Mouse (Mus musculus): ENCODE data around the gene Hcst.

Hcst gene

DNA sequence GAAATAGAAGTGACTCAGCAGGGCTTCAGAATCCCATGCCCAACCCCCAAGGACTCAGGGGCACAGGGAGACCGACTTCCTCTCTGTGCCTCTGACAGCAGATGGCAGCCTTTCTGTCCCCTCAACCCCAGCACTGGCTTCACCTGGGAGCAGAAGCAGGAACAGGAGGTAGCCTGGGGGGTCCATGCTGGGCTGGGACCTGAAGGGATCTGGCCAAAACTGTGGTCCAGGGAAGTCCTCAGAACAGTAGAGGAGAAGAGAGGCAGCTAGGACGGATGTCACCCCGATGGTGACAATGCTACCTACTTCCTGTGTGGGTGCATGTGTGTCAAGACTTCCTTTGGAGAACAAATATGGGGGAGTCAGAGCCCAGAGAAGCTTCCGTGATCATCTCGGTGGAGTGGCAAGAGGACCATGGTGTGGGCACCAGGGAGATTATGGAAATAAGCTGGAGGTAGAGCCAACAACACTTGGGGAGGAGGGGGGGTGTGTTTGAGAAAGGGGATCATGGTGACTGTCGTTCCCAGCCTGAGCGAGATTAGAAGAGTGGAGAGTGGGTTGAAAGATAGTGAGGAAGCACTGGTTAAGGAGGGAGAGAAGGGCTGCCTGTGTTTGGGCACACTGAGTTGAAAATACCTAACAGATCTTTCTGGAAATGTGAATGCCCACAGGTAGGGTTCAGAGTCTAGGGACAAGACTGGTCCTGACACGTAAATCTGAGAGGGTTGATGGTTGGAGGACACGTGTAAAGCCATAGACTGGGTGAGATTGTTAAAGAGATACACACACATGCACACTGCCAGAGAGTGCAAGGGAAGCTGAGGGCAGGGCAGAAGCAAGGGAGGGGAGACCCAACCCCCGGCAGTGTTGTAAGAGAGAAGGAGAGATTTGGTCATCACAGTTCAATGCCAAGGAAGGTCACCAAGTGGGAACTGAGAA lies at the start of gene Hcst:
Hcst (minus strand) TSS at position 294 of the 939 bp plus-strand sequence.
- peak; percentile 71 for DNase-seq (ENCODE audit: low spot score)

DNA sequence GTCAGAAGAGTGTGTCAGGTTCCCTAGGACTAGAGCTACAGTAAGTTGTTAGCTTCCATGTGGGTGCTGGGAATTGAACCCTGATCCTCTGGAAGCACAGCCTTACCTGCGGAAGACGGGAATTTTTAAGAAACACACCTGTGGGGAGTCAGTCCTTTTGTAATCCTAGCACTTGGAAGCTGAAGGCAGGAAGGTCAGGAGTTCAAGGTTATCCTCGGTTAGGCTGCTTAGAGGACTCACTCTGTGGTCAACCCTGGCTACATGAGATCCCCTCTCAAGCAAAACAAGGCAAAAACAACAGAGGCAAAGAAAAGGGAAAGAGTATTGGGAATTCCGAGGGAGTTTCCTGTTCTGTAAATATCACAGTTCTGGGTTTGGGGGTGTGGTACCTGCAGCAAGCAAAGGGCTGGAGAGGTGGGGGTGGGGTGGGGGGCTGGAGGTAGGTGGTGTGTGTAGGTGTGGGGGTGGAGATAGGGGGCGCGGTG lies 45.2 kb upstream of the Hcst start:
- DNase-seq (ENCODE audit: low spot score): no peak

DNA sequence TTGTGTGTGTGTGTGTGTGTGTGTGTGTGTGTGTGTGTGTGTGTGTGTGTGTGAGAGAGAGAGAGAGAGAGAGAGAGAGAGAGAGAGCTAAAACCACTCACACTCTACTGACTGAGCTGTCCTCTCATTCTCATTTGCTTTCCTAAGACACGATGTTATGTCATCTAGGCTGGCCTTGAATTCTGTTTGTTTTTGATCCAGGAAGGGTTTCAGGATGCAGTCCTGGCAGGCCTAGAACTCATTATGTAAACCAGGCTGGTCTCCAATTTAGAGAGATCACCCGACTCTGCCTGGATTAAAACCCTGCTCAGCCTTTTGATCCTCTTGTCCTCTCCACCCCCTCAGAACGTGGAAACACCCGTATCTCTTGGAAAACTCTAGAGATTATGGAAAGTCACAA lies 44.3 kb upstream of the Hcst start:
- no peak for DNase-seq (ENCODE audit: low spot score)

DNA sequence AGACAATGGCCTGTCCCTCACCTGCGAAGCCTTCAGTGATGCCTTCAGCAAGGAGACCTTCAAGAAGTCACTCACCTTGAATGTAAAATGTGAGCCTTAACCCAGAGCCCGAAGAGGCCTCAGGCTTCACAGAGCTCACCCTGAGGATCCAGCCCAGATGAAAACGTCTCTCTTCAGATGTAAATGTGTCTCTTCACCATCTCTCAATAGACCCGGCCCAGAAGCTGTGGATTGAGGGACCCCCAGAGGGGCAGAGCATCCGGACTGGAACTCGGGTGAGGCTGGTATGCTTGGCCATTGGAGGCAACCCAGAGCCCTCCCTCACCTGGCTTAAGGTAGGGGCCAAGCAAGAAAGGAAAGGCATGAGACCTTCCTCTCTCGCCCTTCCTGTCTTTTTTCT lies 43.9 kb upstream of the Hcst start:
- no peak for DNase-seq (ENCODE audit: low spot score)

DNA sequence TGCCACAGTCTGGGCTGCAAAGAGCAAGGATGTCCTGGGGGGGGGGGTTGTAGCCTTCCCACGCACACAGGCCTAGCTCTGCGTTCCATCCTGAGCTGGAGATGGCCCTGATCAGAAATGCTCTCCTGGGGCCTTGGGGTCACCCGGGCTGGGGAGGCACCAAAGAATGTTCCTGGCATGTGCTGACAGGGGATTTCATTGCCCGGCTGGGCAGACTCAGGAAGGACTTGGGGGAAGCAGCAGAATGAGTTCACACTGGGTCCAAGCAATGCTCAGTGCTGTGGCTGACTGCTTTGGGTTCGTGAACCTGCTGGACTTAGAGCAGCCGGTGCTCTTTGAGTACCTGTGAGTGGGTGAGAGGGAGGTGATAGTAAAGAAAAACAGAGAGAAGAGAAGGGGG lies 39.8 kb upstream of the Hcst start:
- no peak for DNase-seq (ENCODE audit: low spot score)

DNA sequence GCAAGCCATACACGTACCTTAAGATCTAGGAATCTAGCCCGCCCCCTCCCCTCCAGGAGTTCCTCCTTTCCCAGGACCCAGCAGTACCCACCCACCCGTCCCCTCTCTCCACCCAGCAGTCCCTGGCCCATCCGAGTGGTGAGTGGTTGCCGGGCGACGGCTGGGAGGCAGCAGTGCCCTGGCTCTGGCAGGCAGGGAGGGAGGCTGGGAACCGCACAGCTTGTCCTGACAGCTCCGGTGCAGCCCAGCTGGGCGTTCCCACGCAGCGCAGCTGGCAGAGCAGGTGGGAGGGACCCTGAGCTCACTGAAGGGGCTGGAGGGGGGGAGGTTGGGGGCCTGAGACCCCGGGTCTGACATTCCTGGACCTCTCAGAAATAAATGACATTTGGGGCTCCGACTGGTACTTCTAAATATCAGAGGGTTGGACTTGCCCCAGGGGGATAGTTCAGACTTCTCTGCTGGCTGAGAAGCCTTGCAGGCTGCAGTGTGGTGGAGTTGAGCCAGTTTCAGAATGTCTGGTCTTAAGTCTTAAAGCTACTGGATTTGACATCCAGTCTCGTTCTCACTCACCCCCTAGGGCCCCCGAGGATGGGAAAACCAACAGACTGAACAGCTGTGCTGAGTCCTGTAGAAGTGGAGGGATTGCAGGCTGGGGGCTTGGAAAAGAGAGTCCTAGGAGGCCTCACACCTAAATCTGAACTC lies 38.1 kb upstream of the Hcst start, which contains the start of the genes Kirrel2 and Nphs1:
Kirrel2 (minus strand) TSS at position 62 of the 702 bp plus-strand sequence.
Nphs1 (plus strand) TSS at position 687 of the 702 bp plus-strand sequence.
- DNase-seq (ENCODE audit: low spot score): no peak

DNA sequence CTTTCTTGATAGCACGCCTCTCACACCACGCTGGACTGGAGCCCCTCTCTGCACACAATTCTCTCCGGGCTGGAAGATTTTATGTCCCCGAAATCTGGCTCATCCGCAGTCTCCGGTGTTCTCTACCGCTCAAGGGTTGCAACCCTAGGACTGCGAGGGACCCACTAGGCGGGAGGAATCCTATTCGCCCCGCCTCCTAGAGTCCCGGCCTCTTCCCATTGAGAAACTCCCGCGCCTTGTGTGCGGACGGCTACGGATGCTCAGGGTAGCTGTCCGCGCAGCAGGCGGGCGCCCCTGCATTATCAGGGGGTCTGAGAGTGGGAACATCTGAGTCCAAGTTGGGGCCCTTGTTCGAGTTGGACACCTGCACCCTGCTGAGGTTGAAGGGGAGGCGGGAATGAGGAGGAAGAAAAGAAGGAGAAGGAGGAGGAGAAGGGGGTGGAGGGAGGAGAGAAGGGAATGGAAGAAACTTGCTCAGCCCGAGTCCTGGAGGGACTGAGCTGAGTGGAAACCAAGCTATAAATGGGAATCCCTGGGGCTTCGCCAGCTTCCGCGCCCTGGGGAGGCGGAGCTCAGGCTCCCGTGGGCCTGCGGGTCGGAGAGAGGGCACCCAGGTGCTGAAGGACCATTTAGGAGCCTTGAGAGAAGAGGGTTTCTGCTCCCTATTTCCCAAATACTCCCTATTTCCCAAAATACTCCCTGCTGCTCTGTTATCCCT lies 37.4 kb upstream of the Hcst start:
- no peak for DNase-seq (ENCODE audit: low spot score)

DNA sequence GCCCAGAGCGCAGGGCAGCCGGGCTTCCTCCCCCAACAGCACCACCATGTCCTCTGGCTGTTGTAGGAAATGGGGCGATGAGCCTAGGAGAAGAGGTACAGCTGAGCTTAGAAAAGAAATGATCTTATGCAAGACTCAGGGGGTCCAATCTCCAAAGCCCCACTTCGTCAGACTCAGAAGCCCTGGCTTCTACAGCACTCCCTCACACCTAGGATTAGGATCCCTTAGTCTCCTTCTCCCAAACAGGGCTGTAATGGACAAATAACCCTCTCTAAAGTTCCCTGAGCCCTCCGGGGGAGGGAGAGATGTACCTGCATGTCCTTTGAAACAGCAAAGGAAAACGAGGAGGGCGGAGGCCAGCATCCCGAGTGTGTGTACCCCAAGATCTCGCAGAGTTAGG lies 36.8 kb upstream of the Hcst start:
- no peak for DNase-seq (ENCODE audit: low spot score)

DNA sequence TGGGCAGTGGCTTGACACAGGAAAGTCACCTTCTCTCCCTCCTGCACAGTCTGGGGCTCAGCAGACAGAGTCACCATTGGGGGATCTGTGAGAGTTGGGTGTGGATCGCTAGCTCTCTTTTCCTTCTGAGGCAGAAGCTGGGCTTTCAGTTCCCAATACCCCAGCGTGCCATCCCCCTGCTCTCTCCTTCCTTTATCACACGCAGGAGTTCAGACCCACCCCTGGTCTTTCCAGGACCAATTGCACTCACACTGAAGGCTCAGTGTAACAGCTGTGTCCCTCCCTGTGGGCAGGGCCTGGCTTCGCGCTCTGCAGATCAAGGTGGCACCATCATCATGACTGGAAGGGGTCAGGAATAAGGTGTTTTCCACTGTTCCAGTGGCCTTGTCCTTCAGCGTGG lies 34.6 kb upstream of the Hcst start:
- DNase-seq (ENCODE audit: low spot score): no peak

DNA sequence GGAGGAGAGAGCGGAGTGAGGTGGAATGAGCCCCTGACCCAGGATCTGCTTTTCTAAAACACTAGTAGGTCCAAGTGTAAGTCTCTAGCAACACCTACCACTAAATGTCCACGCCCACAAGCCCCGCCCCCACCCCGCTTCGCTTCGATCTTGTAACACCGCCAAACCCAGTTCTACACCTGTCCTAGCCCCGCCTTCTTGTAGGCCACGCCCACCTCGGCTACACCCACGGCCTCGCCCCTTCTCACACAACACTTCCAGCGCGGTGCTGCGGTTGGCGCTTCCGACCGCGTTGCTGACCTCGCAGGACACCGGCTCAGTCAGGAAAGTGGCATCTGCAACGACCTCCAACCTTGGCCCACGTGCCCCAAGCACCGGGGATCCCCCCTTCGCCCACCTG lies 34.1 kb upstream of the Hcst start:
- DNase-seq (ENCODE audit: low spot score): peak; percentile 46

DNA sequence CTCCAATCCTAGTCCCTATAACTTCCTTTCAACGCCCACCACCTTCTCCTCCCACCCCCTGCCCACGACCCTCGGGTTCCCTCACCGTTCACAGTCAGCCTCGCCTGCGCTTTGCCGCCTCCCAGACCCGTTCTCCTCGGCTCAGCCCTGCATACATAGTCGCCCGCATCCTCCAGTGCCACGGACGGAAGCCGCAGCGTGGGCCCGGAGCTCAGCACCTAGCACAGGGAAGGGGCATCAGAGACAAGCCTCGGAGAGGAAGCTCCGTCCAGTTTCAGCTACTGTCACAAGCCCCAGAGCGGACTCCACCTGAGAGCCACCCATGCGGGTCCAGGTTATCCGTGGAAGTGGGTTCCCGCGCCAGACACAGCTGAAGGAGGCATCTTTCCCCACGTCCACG lies 33.7 kb upstream of the Hcst start:
- no peak for DNase-seq (ENCODE audit: low spot score)

DNA sequence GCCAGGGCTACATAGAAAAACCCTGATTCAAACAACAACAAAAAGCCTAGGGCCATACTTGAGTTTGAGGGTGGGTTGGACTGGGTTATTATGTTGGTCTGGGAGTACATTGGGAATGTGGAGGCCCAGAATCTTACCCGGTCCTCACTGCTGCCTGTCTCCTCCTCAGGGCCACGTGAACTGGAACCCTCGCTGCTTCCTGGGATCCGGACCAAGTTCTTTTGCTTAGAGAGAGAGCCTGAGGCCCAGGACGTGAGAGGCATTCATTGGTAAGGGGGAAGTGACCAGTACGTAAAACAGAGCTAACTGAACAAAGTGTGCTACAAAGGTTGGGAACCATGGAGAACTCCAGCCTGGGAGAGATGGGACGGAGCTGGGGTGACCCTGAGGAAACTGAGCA lies 30.6 kb upstream of the Hcst start:
- no peak for DNase-seq (ENCODE audit: low spot score)

DNA sequence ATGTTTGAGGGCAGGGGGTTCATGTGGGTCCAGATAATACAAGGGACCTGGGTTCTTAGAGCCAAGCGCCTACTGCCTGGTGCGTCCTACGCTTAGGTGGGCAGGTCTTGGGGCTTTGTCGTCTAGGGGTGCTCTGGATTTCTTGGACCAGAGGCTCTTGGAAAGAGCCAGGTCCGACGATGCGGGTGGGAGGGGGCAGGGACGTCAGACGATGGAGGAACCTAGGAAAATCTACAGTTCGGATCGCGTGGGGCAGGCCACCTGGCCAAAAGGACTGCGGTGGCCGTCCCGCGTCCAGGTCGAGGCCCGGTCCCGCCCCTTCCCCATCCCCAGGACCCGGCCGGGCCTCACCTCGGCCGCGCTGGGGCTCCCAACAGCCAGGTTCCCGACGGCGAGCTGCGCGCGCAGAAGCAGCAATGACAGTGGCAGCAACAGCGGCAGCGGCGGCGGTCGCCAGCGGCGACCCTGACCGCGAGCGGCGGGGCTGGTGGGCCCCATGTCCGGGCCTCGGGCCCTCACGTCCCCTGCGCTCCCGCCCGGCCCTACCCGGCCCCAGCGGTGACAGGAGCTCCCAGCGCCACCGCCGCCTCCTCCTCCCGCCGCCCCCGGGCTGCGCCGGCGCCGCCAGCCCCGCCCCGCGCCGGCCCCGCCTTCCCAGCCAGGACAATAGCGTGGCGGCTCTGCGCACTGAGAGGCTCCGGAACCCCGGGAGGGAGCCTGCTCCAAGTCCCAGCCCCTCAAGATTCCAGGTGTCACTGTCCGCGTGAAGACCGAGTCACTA lies 25.5 kb upstream of the Hcst start, which contains the start of gene Aplp1:
Aplp1 (minus strand) TSS at position 565 of the 781 bp plus-strand sequence.
- peak; percentile 51 for DNase-seq (ENCODE audit: low spot score)

DNA sequence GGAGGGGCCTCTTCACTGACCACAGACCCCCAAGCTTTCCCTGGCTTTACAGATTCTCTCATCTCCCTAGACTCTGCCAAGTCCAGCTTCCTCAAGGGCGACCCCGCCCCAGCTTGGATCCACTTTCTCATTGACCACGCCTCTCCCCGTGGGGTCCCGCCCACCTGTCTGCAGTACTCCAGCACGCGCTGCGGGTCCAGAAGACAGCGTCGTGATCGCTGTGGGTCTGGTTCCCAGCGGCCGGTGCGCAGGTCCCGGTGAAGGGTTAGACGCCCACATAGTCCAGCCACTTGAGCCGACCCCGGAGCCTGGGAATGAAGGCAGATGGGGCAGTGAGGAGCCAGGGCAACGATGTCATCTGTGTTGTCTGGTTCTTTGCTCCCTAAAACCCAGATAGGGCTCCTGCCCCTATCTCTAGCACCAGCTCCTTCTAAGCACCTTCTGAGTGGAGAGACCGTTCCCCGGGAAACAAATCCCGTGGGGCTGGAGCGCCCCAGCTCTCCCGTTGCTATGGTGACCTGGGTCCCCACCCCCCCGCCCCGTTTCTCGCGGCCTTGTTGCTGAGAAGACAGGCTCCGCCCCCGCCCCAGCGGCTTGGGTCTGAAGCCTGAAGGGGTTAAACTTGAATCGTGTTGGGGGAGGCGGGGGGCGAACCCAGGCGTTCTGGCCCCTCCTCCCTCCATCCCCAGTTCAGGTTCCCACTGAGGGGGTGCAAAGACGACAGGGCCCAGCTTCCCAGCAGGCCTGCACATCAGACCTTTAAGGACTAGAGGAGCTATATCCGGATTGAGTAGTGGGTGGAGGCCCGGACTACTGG lies 24.7 kb upstream of the Hcst start:
- peak; percentile 28 for DNase-seq (ENCODE audit: low spot score)

DNA sequence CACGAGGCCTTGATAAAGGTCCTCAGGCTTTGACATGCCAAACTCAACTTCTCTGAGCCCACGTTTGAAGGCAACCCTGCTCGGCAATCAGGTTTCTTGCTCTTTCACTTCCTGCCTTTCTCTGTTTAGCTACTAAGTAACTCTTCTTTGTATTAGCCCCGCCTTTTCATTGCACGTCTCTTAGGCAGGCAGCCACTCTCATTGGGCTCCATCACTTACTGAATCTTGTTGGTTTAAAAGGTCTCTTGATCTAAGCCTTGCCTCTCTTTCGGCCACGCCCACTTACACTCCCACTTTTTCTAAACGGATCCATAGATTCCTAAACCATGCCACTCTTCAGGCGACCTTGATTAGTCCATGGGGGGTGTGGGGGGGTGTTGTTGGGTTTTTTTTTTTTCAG lies 24.0 kb upstream of the Hcst start:
- no peak for DNase-seq (ENCODE audit: low spot score)

DNA sequence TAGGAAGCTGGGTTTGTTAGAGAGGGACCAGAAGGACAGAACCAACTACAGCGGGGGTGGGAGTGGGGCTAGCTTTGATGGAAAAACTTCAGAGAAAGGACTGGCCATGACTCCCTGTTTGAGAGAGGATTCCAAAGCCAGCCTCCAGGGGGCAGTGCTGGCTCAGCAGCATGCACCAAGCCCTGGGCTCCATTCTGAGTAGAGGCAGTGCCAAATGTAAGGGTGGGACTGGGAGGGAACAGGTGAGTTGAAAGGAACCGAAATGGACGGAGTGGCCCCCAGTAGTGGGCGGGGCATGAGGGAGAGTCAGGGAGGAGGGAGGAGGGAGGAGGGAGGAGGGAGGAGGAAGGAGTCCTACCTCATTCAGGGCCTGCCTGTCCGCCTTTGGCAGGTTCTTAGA lies 21.0 kb upstream of the Hcst start:
- DNase-seq (ENCODE audit: low spot score): peak; percentile 49

DNA sequence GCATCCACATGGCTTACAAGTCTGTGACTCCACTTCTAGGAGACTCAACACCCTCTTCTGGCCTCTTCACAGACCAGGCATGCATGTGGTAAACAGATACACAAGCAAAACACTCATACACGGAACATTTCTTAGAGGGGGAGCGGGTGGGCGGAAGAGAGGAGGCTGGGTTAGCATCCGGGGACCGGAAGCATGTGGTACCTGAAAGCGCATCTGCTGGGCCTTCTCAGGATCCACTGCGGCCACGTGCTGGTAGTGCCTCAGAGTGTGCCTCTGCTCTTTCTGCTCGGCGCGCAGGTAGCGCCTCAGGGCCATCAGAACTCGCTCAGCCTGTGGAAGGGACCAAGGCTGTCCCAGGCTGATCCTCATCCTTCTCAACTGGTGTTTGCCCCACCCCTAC lies 20.1 kb upstream of the Hcst start:
- no peak for DNase-seq (ENCODE audit: low spot score)

DNA sequence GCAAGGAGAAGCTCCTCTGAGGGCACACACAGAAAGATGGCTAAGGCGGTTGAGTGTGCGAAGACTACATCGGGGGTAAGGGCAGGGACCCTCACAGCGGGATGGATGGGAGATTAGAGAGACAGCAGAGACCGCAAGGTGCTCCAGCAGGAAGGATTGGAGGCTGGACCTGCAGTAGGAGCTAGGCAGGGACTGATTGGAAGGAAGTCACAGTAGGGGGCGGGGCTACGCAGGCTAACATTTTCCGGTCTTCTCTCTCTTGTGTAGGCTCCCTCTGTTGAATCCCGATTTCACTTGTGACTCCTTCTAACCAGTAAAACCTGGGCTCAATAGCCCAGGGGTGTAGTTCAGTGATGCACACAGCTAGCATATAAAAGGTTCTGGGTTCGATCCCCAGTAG lies 17.2 kb upstream of the Hcst start:
- no peak for DNase-seq (ENCODE audit: low spot score)

DNA sequence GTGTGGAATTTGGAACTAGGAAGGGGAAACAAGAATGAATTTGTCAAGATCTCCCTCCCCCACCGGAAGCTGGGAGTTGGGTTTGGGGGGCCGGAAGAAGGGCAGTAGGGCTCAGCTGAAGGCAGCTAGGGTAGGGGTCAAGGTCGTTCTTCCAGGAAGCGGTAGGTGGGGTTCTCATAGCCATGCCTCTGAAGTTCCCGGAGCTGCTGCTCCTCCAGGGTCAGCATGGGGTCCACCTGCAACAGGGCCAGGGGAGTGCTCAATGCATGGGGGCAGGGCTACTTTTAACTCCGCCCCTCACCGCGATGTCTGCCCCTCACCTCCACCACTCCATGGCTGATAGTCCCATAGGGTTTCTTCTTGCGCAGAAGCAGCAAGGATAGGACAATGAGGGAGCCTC lies 15.5 kb upstream of the Hcst start:
- DNase-seq (ENCODE audit: low spot score): no peak

DNA sequence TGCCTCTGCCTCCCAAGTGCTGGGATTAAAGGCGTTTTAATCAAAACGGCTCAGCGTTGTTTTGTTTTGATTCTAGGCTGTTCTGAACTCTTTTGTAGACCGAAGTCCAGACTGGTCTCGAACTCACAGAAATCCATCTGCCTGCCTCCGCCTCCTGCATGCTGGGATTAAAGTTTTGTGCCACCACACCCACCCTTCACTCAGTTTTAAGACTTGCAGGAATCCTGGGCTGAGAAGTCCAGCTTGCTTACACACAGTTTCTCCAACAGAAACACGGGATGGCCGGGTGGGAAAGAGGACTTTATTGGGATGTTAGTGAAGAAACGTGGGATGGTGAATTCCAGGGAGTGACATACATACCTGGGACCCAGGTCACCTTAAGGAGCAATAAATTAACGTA lies 15.0 kb upstream of the Hcst start:
- no peak for DNase-seq (ENCODE audit: low spot score)

DNA sequence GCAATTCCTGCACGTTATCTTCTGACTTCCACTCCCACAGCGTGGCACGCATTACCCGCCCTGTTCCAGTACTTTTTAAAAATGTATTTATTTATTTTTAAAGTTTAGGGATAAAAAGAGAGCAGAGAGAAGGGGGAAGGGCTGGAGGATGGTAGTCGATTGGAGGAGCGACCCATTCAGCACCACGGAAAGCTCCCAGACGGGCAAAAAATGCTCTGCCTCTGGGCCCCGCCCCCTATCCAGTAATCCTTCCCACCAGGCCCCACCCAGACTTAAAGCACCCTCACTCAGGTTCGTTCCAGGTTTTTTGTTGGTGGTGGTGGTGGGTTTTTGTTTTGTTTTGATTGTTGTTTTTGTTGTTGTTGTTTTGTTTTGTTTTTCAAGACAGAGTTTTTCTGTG lies 14.6 kb upstream of the Hcst start:
- no peak for DNase-seq (ENCODE audit: low spot score)

Data from T-cell, adult 2 months (primary cell).